In genomic region chr12:40220001-40220570, GRCm38 (mm10) we compare ENCODE assay signal across 8 mouse cellular contexts. TPM values are rescaled to one million over a fixed set of nuclear protein-coding genes. Genes with fewer than 3 reads are reported as not detected.
A peak's percentile ranks its signal among the peaks of the same experiment; 100 is the strongest.
DNase-seq lines count a peak whose midpoint lies in the region; ATAC-seq lines count a peak whose summit lies in the region.

No protein-coding gene starts in this region.

- peak overlapping the region; percentile 60 for H3K4me2 ChIP-seq in embryonic facial prominence, embryonic 12.5 days (replicated peaks)
- peak overlapping the region; percentile 79 for H3K4me2 ChIP-seq in heart, embryonic 16.5 days (ENCODE audit: low read depth, low read length)

- H3K9ac ChIP-seq in embryonic facial prominence, embryonic 12.5 days = no peak overlapping the region; the same call in 1 of the 2 replicates
- peak overlapping the region; percentile 71 for H3K9ac ChIP-seq in heart, embryonic 16.5 days (ENCODE audit: low read length)

- peaks cover 17% of the 10 kb centered on the region for H3K36me3 ChIP-seq in embryonic facial prominence, embryonic 12.5 days
- peaks cover 17% of the 10 kb centered on the region for H3K36me3 ChIP-seq in heart, embryonic 16.5 days (ENCODE audit: control insufficient read depth, insufficient read depth)
- H3K36me3 ChIP-seq in macrophage (ENCODE audit: inconsistent target) = peaks cover 21% of the 10 kb centered on the region

- H3K79me2 ChIP-seq in macrophage (ENCODE audit: inconsistent target) = peaks cover 71% of the 10 kb centered on the region

- WGBS in embryonic facial prominence, embryonic 12.5 days = 51% methylated on average over 3 of the region's 3 CpGs
- WGBS in heart, embryonic 16.5 days = 26% methylated on average over 3 of the region's 3 CpGs
- WGBS in macrophage (ENCODE audit: missing documents) = 56% methylated on average over 3 of the region's 3 CpGs

- 0 out of 2 replicates have a peak overlapping the region, but pooled peaks have one; percentile 15 for H3K4me3 ChIP-seq in embryonic facial prominence, embryonic 12.5 days
- peak overlapping the region; percentile 43 for H3K4me3 ChIP-seq in heart, embryonic 16.5 days (ENCODE audit: low read length)
- peak overlapping the region; percentile 82; the same call in 1 of the 2 replicates for H3K4me3 ChIP-seq in macrophage (ENCODE audit: inconsistent target)

- peaks cover 17% of the 10 kb centered on the region for H3K4me1 ChIP-seq in embryonic facial prominence, embryonic 12.5 days
- H3K4me1 ChIP-seq in heart, embryonic 16.5 days (ENCODE audit: control insufficient read depth, insufficient read depth, low read length) = peaks cover 11% of the 10 kb centered on the region

- H3K27ac ChIP-seq in embryonic facial prominence, embryonic 12.5 days = no peak overlapping the region
- H3K27ac ChIP-seq in heart, embryonic 16.5 days (ENCODE audit: low read length) = peak overlapping the region; percentile 77
- peak overlapping the region; percentile 39 for H3K27ac ChIP-seq in macrophage

- H3K27me3 ChIP-seq in embryonic facial prominence, embryonic 12.5 days = no peaks in the 10 kb centered on the region
- no peaks in the 10 kb centered on the region for H3K27me3 ChIP-seq in heart, embryonic 16.5 days (ENCODE audit: control insufficient read depth, insufficient read depth, low read length)

- peak; percentile 24 for DNase-seq in right cerebral cortex, adult 18-20 months
- no peak for DNase-seq in right cerebral cortex, adult 2 months (ENCODE audit: low spot score in 2 of 2)
- peak; percentile 56 to 79 for DNase-seq in kidney, postnatal 25 days
- no peak for DNase-seq in right cerebral cortex, postnatal 25 days

- no peak for ATAC-seq in embryonic facial prominence, embryonic 12.5 days (ENCODE audit: insufficient number of reproducible peaks, insufficient read depth, low FRiP score, low TSS enrichment)
- ATAC-seq in heart, embryonic 16.5 days (replicated peaks; ENCODE audit: extremely low read depth, insufficient read depth, low FRiP score) = no peak
- ATAC-seq in granulocyte monocyte progenitor cell, adult 5-6 weeks (replicated peaks; ENCODE audit: poor library complexity, severe bottlenecking) = no peak

- H3K9me3 ChIP-seq in embryonic facial prominence, embryonic 12.5 days = no peaks in the 10 kb centered on the region
- H3K9me3 ChIP-seq in heart, embryonic 16.5 days (replicated peaks; ENCODE audit: control insufficient read depth, low read length) = no peaks in the 10 kb centered on the region

RNA-seq across cellular contexts. Expression of gene Lsmem1, which starts 20.8 kb away (rescaled TPM):
- polyA plus RNA-seq in embryonic facial prominence, embryonic 12.5 days (2016; fragmentation: Nextera tagmentation; extraction: Ambion mirVana) = 0.14 and 0.29 TPM in 2 replicates
- polyA plus RNA-seq in heart, embryonic 16.5 days (2015; fragmentation: Nextera tagmentation; extraction: Ambion mirVana) = 31.2 and 36.4 TPM in 2 replicates
- total RNA-seq in macrophage (2018; cell fraction: chromatin; rRNA removed) = 10 to 100 TPM in 4 of 26 experiments, 1 to 10 TPM in 10, under 1 TPM in 9, not detected in 3; 0.28 to 29.3 (median 1.8) TPM
- total RNA-seq in macrophage (2018; cell fraction: cytosol; rRNA removed) = under 1 TPM in 13 of 26 experiments, not detected in 13; 0.05 to 0.26 (median 0.11) TPM
- total RNA-seq in macrophage (2018; cell fraction: nucleus; rRNA removed) = 10 to 100 TPM in 2 of 26 experiments, 1 to 10 TPM in 11, under 1 TPM in 6, not detected in 7; 0.24 to 11.6 (median 1.7) TPM
- polyA plus RNA-seq in macrophage (2018) = not detected in 3 replicates
- total RNA-seq in granulocyte monocyte progenitor cell, adult 5-6 weeks (2014; fragmentation: Nextera tagmentation) = not detected in 2 replicates
- 0.52 TPM in 1 of 2 replicates, not detected in the other for total RNA-seq in granulocyte monocyte progenitor cell, adult 5-6 weeks (2017)

RNA-seq across cellular contexts. Expression of gene Ifrd1, which starts 28.2 kb away (rescaled TPM):
- polyA plus RNA-seq in embryonic facial prominence, embryonic 12.5 days (2016; fragmentation: Nextera tagmentation; extraction: Ambion mirVana) = 124 and 135 TPM in 2 replicates
- polyA plus RNA-seq in heart, embryonic 16.5 days (2015; fragmentation: Nextera tagmentation; extraction: Ambion mirVana) = 88.7 and 91.9 TPM in 2 replicates
- total RNA-seq in macrophage (2018; cell fraction: chromatin; rRNA removed) = 1,000 to 10,000 TPM in 12 of 26 experiments, 100 to 1,000 TPM in 13, 10 to 100 TPM in 1; 98.1 to 9,655 (median 812) TPM
- total RNA-seq in macrophage (2018; cell fraction: cytosol; rRNA removed) = 1,000 to 10,000 TPM in 2 of 26 experiments, 100 to 1,000 TPM in 17, 10 to 100 TPM in 7; 53.1 to 1,158 (median 262) TPM
- 1,000 to 10,000 TPM in 12 of 26 experiments, 100 to 1,000 TPM in 14; 107 to 7,040 (median 913) TPM for total RNA-seq in macrophage (2018; cell fraction: nucleus; rRNA removed)
- 38.4 to 106 TPM (median 92.1 TPM) in 3 replicates for polyA plus RNA-seq in macrophage (2018)
- 91.2 and 111 TPM in 2 replicates for total RNA-seq in granulocyte monocyte progenitor cell, adult 5-6 weeks (2014; fragmentation: Nextera tagmentation)
- 107 and 115 TPM in 2 replicates for total RNA-seq in granulocyte monocyte progenitor cell, adult 5-6 weeks (2017)

Comparison
In these comparisons a context has a peak if more than half of its experiments do, and no peak if none do; other contexts are left out.
1. DNase-seq: peak in right cerebral cortex, adult 18-20 months (single experiment) and kidney, postnatal 25 days (2 of 2); none in right cerebral cortex, adult 2 months (0 of 2) and right cerebral cortex, postnatal 25 days (single experiment).
2. H3K4me3 ChIP-seq: peak in every context shown above with its lines; median percentile 82 in macrophage; 43 in heart, embryonic 16.5 days; 15 in embryonic facial prominence, embryonic 12.5 days.
3. RNA of gene Lsmem1, which starts 20.8 kb away (polyA plus RNA-seq): 31.2 to 36.4 TPM in heart, embryonic 16.5 days; 0.14 to 0.29 TPM in embryonic facial prominence, embryonic 12.5 days and not detected in macrophage; every median in the first group is over 10 times any median in the second.